In genomic region chr9:21901223-21901820, GRCm38 (mm10) we compare ENCODE assay signal across 8 mouse cellular contexts. TPM values are rescaled to one million over a fixed set of nuclear protein-coding genes. Genes with fewer than 3 reads are reported as not detected.
DNase-seq lines count a peak whose midpoint lies in the region; ATAC-seq and TF ChIP-seq lines count a peak whose summit lies in the region.

No protein-coding gene starts in this region.

- H3K27me3 ChIP-seq in ES-Bruce4 (ENCODE audit: control insufficient read depth, insufficient read depth, low read length, poor library complexity, severe bottlenecking) = no peaks in the 10 kb centered on the region
- H3K27me3 ChIP-seq in embryonic facial prominence, embryonic 14.5 days (replicated peaks; ENCODE audit: control insufficient read depth, insufficient read depth, low read length) = no peaks in the 10 kb centered on the region
- H3K27me3 ChIP-seq in heart, embryonic 14.5 days (ENCODE audit: control insufficient read depth, insufficient read depth, low read length) = no peaks in the 10 kb centered on the region
- no peaks in the 10 kb centered on the region for H3K27me3 ChIP-seq in liver, adult 2 months (ENCODE audit: control insufficient read depth, insufficient read depth, low read length)

- no peak for TF ChIP-seq EP300 in ES-Bruce4 (IDR thresholded peaks at IDR 0.05; ENCODE audit: insufficient read depth, low read depth, low read length)

- H3K4me2 ChIP-seq in embryonic facial prominence, embryonic 14.5 days (ENCODE audit: low read depth, low read length) = peak overlapping the region; percentile 58
- H3K4me2 ChIP-seq in heart, embryonic 14.5 days (ENCODE audit: low read length) = peak overlapping the region; percentile 64

- H3K4me1 ChIP-seq in ES-Bruce4 (ENCODE audit: control insufficient read depth, insufficient read depth, low read length) = no peaks in the 10 kb centered on the region
- no peaks in the 10 kb centered on the region; the same call in 1 of the 2 replicates for H3K4me1 ChIP-seq in bone marrow, adult 2 months (ENCODE audit: control insufficient read depth, insufficient read depth, low read length)
- H3K4me1 ChIP-seq in embryonic facial prominence, embryonic 14.5 days (ENCODE audit: control insufficient read depth, insufficient read depth, low read length) = no peaks in the 10 kb centered on the region
- H3K4me1 ChIP-seq in heart, embryonic 14.5 days (ENCODE audit: control insufficient read depth in 2 of 2, insufficient read depth in 2 of 2, low read length in 2 of 2) = no peaks in the 10 kb centered on the region
- peaks cover 2% of the 10 kb centered on the region; the same call in 1 of the 2 replicates for H3K4me1 ChIP-seq in liver, adult 2 months (ENCODE audit: control insufficient read depth, insufficient read depth, low read length)

- no peaks in the 10 kb centered on the region for H3K9me3 ChIP-seq in ES-Bruce4 (replicated peaks; ENCODE audit: control insufficient read depth, insufficient read depth, low read length, poor library complexity, severe bottlenecking)
- H3K9me3 ChIP-seq in embryonic facial prominence, embryonic 14.5 days (ENCODE audit: control insufficient read depth, low read length) = no peaks in the 10 kb centered on the region
- H3K9me3 ChIP-seq in heart, embryonic 14.5 days (ENCODE audit: control insufficient read depth, low read length) = no peaks in the 10 kb centered on the region

- no peaks in the 10 kb centered on the region for H3K36me3 ChIP-seq in ES-Bruce4 (ENCODE audit: control insufficient read depth, insufficient read depth, low read length, poor library complexity, severe bottlenecking)
- H3K36me3 ChIP-seq in embryonic facial prominence, embryonic 14.5 days (ENCODE audit: control insufficient read depth, insufficient read depth, low read length) = no peaks in the 10 kb centered on the region
- no peaks in the 10 kb centered on the region for H3K36me3 ChIP-seq in heart, embryonic 14.5 days (ENCODE audit: control insufficient read depth, insufficient read depth, low read length)
- no peaks in the 10 kb centered on the region for H3K36me3 ChIP-seq in liver, adult 2 months (ENCODE audit: control insufficient read depth, insufficient read depth, low read length)

- no peak for TF ChIP-seq POLR2A in ES-Bruce4 (IDR thresholded peaks at IDR 0.05; ENCODE audit: insufficient read depth, low read length)
- no peak for TF ChIP-seq POLR2A in bone marrow, adult 2 months (IDR thresholded peaks at IDR 0.05; ENCODE audit: borderline replicate concordance, control insufficient read depth, low read depth, low read length)
- no peak for TF ChIP-seq POLR2A in liver, adult 2 months (IDR thresholded peaks at IDR 0.05; ENCODE audit: extremely low read depth, insufficient read depth, low read length)

- TF ChIP-seq CTCF in ES-Bruce4 (IDR thresholded peaks at IDR 0.05; ENCODE audit: low read depth, low read length) = no peak
- TF ChIP-seq CTCF in bone marrow, adult 2 months (IDR thresholded peaks at IDR 0.05; ENCODE audit: control insufficient read depth, insufficient read depth, low read length) = no peak
- TF ChIP-seq CTCF in liver, adult 2 months (IDR thresholded peaks at IDR 0.05; ENCODE audit: low read depth, low read length) = no peak

- peak; percentile 95 for DNase-seq in embryonic facial prominence, embryonic 14.5 days (ENCODE audit: low spot score)
- peak; percentile 76 for DNase-seq in kidney, postnatal 10 days
- DNase-seq in liver, adult 2 months (ENCODE audit: extremely low read depth, low read depth, low spot score) = peak; percentile 91
- peak; percentile 82 for DNase-seq in telencephalon, adult 2 months (ENCODE audit: low read depth, low spot score)

- ATAC-seq in embryonic facial prominence, embryonic 14.5 days (ENCODE audit: low read depth) = peak; percentile 94
- no peak for ATAC-seq in heart, embryonic 14.5 days (ENCODE audit: insufficient number of reproducible peaks, insufficient read depth, low FRiP score, low read depth)
- ATAC-seq in monocyte, adult 5-6 weeks (replicated peaks; ENCODE audit: insufficient number of reproducible peaks, low FRiP score, low TSS enrichment, poor library complexity, severe bottlenecking) = peak; percentile 97

- 12% methylated on average over 10 of the region's 10 CpGs for WGBS in bone marrow, adult 2 months
- 15% methylated on average over 10 of the region's 10 CpGs for WGBS in embryonic facial prominence, embryonic 14.5 days
- 13% methylated on average over 10 of the region's 10 CpGs for WGBS in heart, embryonic 14.5 days
- WGBS in liver, adult 2 months = 9% methylated on average over 10 of the region's 10 CpGs

- no peak overlapping the region for H3K27ac ChIP-seq in ES-Bruce4 (ENCODE audit: insufficient read depth, low read length)
- H3K27ac ChIP-seq in bone marrow, adult 2 months (ENCODE audit: control insufficient read depth, insufficient read depth, low read depth, low read length, poor library complexity) = no peak overlapping the region
- H3K27ac ChIP-seq in embryonic facial prominence, embryonic 14.5 days (replicated peaks; ENCODE audit: low read depth, low read length) = no peak overlapping the region
- H3K27ac ChIP-seq in heart, embryonic 14.5 days (replicated peaks in 1 of 2; ENCODE audit: control insufficient read depth in 1 of 2, insufficient read depth in 1 of 2, low read depth in 2 of 2, low read length in 2 of 2) = no peak overlapping the region
- H3K27ac ChIP-seq in liver, adult 2 months (replicated peaks; ENCODE audit: insufficient read depth, low read depth, low read length) = no peak overlapping the region

- peak overlapping the region; percentile 84 for H3K9ac ChIP-seq in ES-Bruce4 (ENCODE audit: low read depth, poor library complexity, severe bottlenecking)
- peak overlapping the region; percentile 35 for H3K9ac ChIP-seq in embryonic facial prominence, embryonic 14.5 days (ENCODE audit: low read depth, low read length)
- peak overlapping the region; percentile 21; the same call in 1 of the 2 replicates for H3K9ac ChIP-seq in heart, embryonic 14.5 days (ENCODE audit: low read length)
- H3K9ac ChIP-seq in liver, adult 2 months (ENCODE audit: low read depth, low read length) = no peak overlapping the region

- no peaks in the 10 kb centered on the region for H3K79me2 ChIP-seq in liver, adult 2 months (ENCODE audit: control insufficient read depth, insufficient read depth, low read length)

- H3K4me3 ChIP-seq in ES-Bruce4 (ENCODE audit: low read depth, low read length) = peak overlapping the region; percentile 86
- peak overlapping the region; percentile 41 for H3K4me3 ChIP-seq in bone marrow, adult 2 months (replicated peaks; ENCODE audit: control insufficient read depth, low read depth, low read length)
- peak overlapping the region; percentile 41 for H3K4me3 ChIP-seq in embryonic facial prominence, embryonic 14.5 days (ENCODE audit: low read depth, low read length)
- H3K4me3 ChIP-seq in heart, embryonic 14.5 days (ENCODE audit: control insufficient read depth in 1 of 2, insufficient read depth in 1 of 2, low read depth in 1 of 2, low read length in 2 of 2) = peak overlapping the region; percentile 40 to 43
- peak overlapping the region; percentile 61 for H3K4me3 ChIP-seq in liver, adult 2 months (ENCODE audit: insufficient read depth, low read depth, low read length)

RNA-seq across cellular contexts. Expression of gene Rab3d, which starts 16.7 kb away (rescaled TPM):
- 5.7 and 7.8 TPM in 2 replicates for polyA plus RNA-seq in ES-Bruce4 (2011; ENCODE audit: insufficient read depth, insufficient read length, low read depth, missing spikeins)
- polyA plus RNA-seq in bone marrow, adult 2 months (2011; ENCODE audit: insufficient read depth, insufficient read length, low replicate concordance, missing spikeins) = 8.5 and 20.9 TPM in 2 replicates
- 21.6 and 25.3 TPM in 2 replicates for polyA plus RNA-seq in embryonic facial prominence, embryonic 14.5 days (2014; fragmentation: Nextera tagmentation; extraction: Ambion mirVana)
- polyA plus RNA-seq in heart, embryonic 14.5 days (2014; fragmentation: Nextera tagmentation; extraction: Ambion mirVana) = 7.8 and 9.0 TPM in 2 replicates
- total RNA-seq in liver, adult 2 months (2014; rRNA removed) = 5.5 and 5.6 TPM in 2 replicates
- 8.0 and 16.6 TPM in 2 replicates for polyA plus RNA-seq in liver, adult 2 months (2012; rRNA removed)
- 8.4 to 22.7 TPM (median 18.5 TPM) in 3 replicates for total RNA-seq in monocyte, adult 5-6 weeks (2017)

RNA-seq across cellular contexts. Expression of gene Ccdc159, which starts 25.9 kb away (rescaled TPM):
- 2.9 and 4.9 TPM in 2 replicates for polyA plus RNA-seq in ES-Bruce4 (2011; ENCODE audit: insufficient read depth, insufficient read length, low read depth, missing spikeins)
- polyA plus RNA-seq in bone marrow, adult 2 months (2011; ENCODE audit: insufficient read depth, insufficient read length, low replicate concordance, missing spikeins) = not detected in 2 replicates
- 2.8 and 3.0 TPM in 2 replicates for polyA plus RNA-seq in embryonic facial prominence, embryonic 14.5 days (2014; fragmentation: Nextera tagmentation; extraction: Ambion mirVana)
- 2.4 and 3.0 TPM in 2 replicates for polyA plus RNA-seq in heart, embryonic 14.5 days (2014; fragmentation: Nextera tagmentation; extraction: Ambion mirVana)
- 7.6 and 7.9 TPM in 2 replicates for total RNA-seq in liver, adult 2 months (2014; rRNA removed)
- 6.7 and 11.6 TPM in 2 replicates for polyA plus RNA-seq in liver, adult 2 months (2012; rRNA removed)
- 0.21 TPM in 1 of 3 replicates, not detected in the others for total RNA-seq in monocyte, adult 5-6 weeks (2017)

RNA-seq across cellular contexts. Expression of gene Tmem205, which starts 26.0 kb away (rescaled TPM):
- polyA plus RNA-seq in ES-Bruce4 (2011; ENCODE audit: insufficient read depth, insufficient read length, low read depth, missing spikeins) = 19.9 and 21.4 TPM in 2 replicates
- 9.2 and 37.4 TPM in 2 replicates for polyA plus RNA-seq in bone marrow, adult 2 months (2011; ENCODE audit: insufficient read depth, insufficient read length, low replicate concordance, missing spikeins)
- polyA plus RNA-seq in embryonic facial prominence, embryonic 14.5 days (2014; fragmentation: Nextera tagmentation; extraction: Ambion mirVana) = 53.3 and 53.7 TPM in 2 replicates
- 48.1 and 58.8 TPM in 2 replicates for polyA plus RNA-seq in heart, embryonic 14.5 days (2014; fragmentation: Nextera tagmentation; extraction: Ambion mirVana)
- total RNA-seq in liver, adult 2 months (2014; rRNA removed) = 841 and 970 TPM in 2 replicates
- 1,676 and 1,979 TPM in 2 replicates for polyA plus RNA-seq in liver, adult 2 months (2012; rRNA removed)
- 1.1 to 5.0 TPM (median 4.0 TPM) in 3 replicates for total RNA-seq in monocyte, adult 5-6 weeks (2017)

RNA-seq across cellular contexts. Expression of gene Plppr2, which starts 35.5 kb away (rescaled TPM):
- polyA plus RNA-seq in ES-Bruce4 (2011; ENCODE audit: insufficient read depth, insufficient read length, low read depth, missing spikeins) = 5.4 and 5.6 TPM in 2 replicates
- 1.4 and 2.1 TPM in 2 replicates for polyA plus RNA-seq in bone marrow, adult 2 months (2011; ENCODE audit: insufficient read depth, insufficient read length, low replicate concordance, missing spikeins)
- 10.5 and 14.4 TPM in 2 replicates for polyA plus RNA-seq in embryonic facial prominence, embryonic 14.5 days (2014; fragmentation: Nextera tagmentation; extraction: Ambion mirVana)
- 2.4 and 4.5 TPM in 2 replicates for polyA plus RNA-seq in heart, embryonic 14.5 days (2014; fragmentation: Nextera tagmentation; extraction: Ambion mirVana)
- 0.67 and 0.74 TPM in 2 replicates for total RNA-seq in liver, adult 2 months (2014; rRNA removed)
- polyA plus RNA-seq in liver, adult 2 months (2012; rRNA removed) = 9.4 and 14.6 TPM in 2 replicates
- 0.58 TPM in 1 of 3 replicates, not detected in the others for total RNA-seq in monocyte, adult 5-6 weeks (2017)

RNA-seq across cellular contexts. Expression of gene Dock6, which starts 48.9 kb away (rescaled TPM):
- polyA plus RNA-seq in ES-Bruce4 (2011; ENCODE audit: insufficient read depth, insufficient read length, low read depth, missing spikeins) = 74.9 and 80.8 TPM in 2 replicates
- polyA plus RNA-seq in bone marrow, adult 2 months (2011; ENCODE audit: insufficient read depth, insufficient read length, low replicate concordance, missing spikeins) = 6.5 and 7.2 TPM in 2 replicates
- 28.3 and 30.2 TPM in 2 replicates for polyA plus RNA-seq in embryonic facial prominence, embryonic 14.5 days (2014; fragmentation: Nextera tagmentation; extraction: Ambion mirVana)
- 42.4 and 44.5 TPM in 2 replicates for polyA plus RNA-seq in heart, embryonic 14.5 days (2014; fragmentation: Nextera tagmentation; extraction: Ambion mirVana)
- total RNA-seq in liver, adult 2 months (2014; rRNA removed) = 8.5 and 12.6 TPM in 2 replicates
- 23.2 and 33.9 TPM in 2 replicates for polyA plus RNA-seq in liver, adult 2 months (2012; rRNA removed)
- 0.32 to 15.0 TPM (median 6.1 TPM) in 3 replicates for total RNA-seq in monocyte, adult 5-6 weeks (2017)

Comparison
In these comparisons a context has a peak if more than half of its experiments do, and no peak if none do; other contexts are left out.
1. RNA of gene Tmem205, which starts 26.0 kb away (polyA plus RNA-seq): 1,676 to 1,979 TPM in liver, adult 2 months; 48.1 to 58.8 TPM in heart, embryonic 14.5 days, 53.3 to 53.7 TPM in embryonic facial prominence, embryonic 14.5 days, 9.2 to 37.4 TPM in bone marrow, adult 2 months and 19.9 to 21.4 TPM in ES-Bruce4; every median in the first group is over 10 times any median in the second.
2. Peak in every context shown above with its lines, with median percentiles within 50 percentile points of each other: H3K4me3 ChIP-seq and DNase-seq.